Mouse (Mus musculus) neural tube, embryonic 15.5 days (tissue): ENCODE data around the gene Blcap. TPM values are rescaled to one million over a fixed set of nuclear protein-coding genes. Genes with fewer than 3 reads are reported as not detected.
"Not testable (repeated sequence)": the region's sequence is repeated elsewhere in the genome, so short reads cannot be mapped to it uniquely, and the experiment has no call there.

Experiments used
- ATAC-seq: fragments of 200-750 bp; cut with Nextera tagmentation; 2 replicates; pipeline ENCODE4 v1.8.0; 2017; ENCODE audit warnings: mild to moderate bottlenecking, moderate TSS enrichment, moderate library complexity; ENCODE audit not compliant: low FRiP score
- H3K27ac ChIP-seq: fragments of 300-500 bp; sonication (generic); replicated peaks from 2 replicates; pipeline ENCODE4 v1.5.1; 2015; ENCODE audit warnings: mild to moderate bottlenecking, inconsistent platforms
- H3K27me3 ChIP-seq: fragments of 300-500 bp; sonication (generic); replicated peaks from 2 replicates; pipeline ENCODE4 v1.6.1; 2015; ENCODE audit warnings: inconsistent platforms
- H3K36me3 ChIP-seq: fragments of 300-500 bp; sonication (generic); 2 replicates; pipeline ENCODE4 v1.6.1; 2015; ENCODE audit warnings: inconsistent platforms
- H3K4me1 ChIP-seq: fragments of 300-500 bp; sonication (generic); 2 replicates; pipeline ENCODE4 v1.6.1; 2015; ENCODE audit warnings: inconsistent platforms
- H3K4me2 ChIP-seq: fragments of 300-500 bp; sonication (generic); 2 replicates; pipeline ENCODE4 v1.6.1; 2015; ENCODE audit warnings: inconsistent platforms, mild to moderate bottlenecking, moderate library complexity
- H3K4me3 ChIP-seq: fragments of 300-500 bp; sonication (generic); replicated peaks from 2 replicates; pipeline ENCODE4 v1.5.1; 2015; ENCODE audit warnings: mild to moderate bottlenecking, inconsistent platforms
- H3K9ac ChIP-seq: fragments of 300-500 bp; sonication (generic); replicated peaks from 2 replicates; pipeline ENCODE4 v1.6.1; 2015; ENCODE audit warnings: mild to moderate bottlenecking, inconsistent platforms
- H3K9me3 ChIP-seq: fragments of 300-500 bp; sonication (generic); replicated peaks from 2 replicates; pipeline ENCODE4 v1.6.1; 2016; ENCODE audit warnings: inconsistent platforms
- WGBS: fragments of 180-500 bp; shearing (Covaris S2); methylation state at CpG from one replicate; pipeline ENCODE4 v1.1.7; 2015; ENCODE audit warnings: mixed read lengths; 5-methylcytosine and 5-hydroxymethylcytosine counted together
- polyA plus RNA-seq: library from polyadenylated mRNA; unstranded; fragments of >200 nt; fragmentation: Nextera tagmentation; extraction: Ambion mirVana; gene quantifications from 2 replicates; pipeline ENCODE4 v1.2.1, GENCODE M21; 2015

Blcap gene
- 201 and 225 TPM in 2 replicates for polyA plus RNA-seq

DNA sequence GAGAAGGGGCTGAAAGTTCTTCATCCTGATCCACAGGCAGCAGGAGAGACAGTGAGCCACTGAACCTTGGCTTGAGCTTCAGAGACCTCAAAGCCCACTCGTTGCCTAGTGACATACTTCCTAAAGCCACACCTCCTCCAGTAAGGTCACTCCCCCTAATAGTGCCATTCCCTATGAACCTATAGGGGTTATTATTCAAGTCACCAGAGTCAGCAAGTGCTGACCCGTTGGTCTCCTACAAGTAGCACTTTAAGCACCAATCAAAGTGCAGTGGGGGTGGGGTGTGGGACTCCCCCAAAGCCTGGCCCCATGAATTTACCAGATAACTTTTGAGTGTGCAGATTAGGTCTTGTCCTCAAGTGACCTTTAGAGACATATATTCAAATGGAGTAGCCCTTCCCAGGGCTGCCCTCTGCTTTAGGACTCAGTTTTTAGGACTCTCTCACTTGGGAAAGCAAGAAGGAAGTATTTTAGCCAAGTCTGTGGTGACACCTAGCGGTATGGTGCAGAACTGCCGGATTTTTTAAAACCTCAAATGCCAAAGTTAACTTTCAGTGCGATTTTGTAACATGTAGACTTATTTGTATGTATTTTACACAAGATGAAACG lies at the start of gene Blcap:
Gene Blcap (minus strand): TSS at position 51 of the 609 bp plus-strand sequence.
- no peak within 1 kb of the TSS for H3K27ac ChIP-seq
- no peak within 1 kb of the TSS for H3K4me3 ChIP-seq
- H3K9ac ChIP-seq = no peak within 1 kb of the TSS
- whole genome bisulfite sequencing = 6% methylated on average over 6 of the region's 6 CpGs
- peaks cover 10% of the 10 kb centered on the region for H3K4me1 ChIP-seq
- H3K36me3 ChIP-seq = no peaks in the 10 kb centered on the region
- no peaks in the 10 kb centered on the region for H3K27me3 ChIP-seq
- H3K9me3 ChIP-seq = no peaks in the 10 kb centered on the region
- peak; percentile 21; the same call in 1 of the 2 replicates for ATAC-seq
- H3K4me2 ChIP-seq = no peak within 1 kb of the TSS

- Histone ChIP-seq H3K4me2 (no peak overlapping the region), H3K9me3 (no peaks in the 10 kb centered on the region), H3K9ac (no peak overlapping the region), H3K36me3 (no peaks in the 10 kb centered on the region), H3K27me3 (no peaks in the 10 kb centered on the region), H3K27ac (no peak overlapping the region), H3K4me1 (peaks cover 7% of the 10 kb centered on the region), H3K4me3 (no peak overlapping the region)
- no peak for ATAC-seq
- WGBS = 84% methylated on average over 4 of the region's 4 CpGs
These were observed 47.3 kb upstream of the Blcap start for GRCm38 (mm10) chr2:157618393-157618792.

- ATAC-seq = no peak
- Histone ChIP-seq H3K9me3 (no peaks in the 10 kb centered on the region), H3K9ac (no peak overlapping the region), H3K27me3 (no peaks in the 10 kb centered on the region), H3K4me3 (no peak overlapping the region), H3K36me3 (no peaks in the 10 kb centered on the region), H3K4me2 (no peak overlapping the region), H3K27ac (no peak overlapping the region), H3K4me1 (peaks cover 7% of the 10 kb centered on the region)
- 15% methylated on average over 10 of the region's 11 CpGs for WGBS
These were observed 42.9 kb upstream of the Blcap start for GRCm38 (mm10) chr2:157613997-157614396.

DNA sequence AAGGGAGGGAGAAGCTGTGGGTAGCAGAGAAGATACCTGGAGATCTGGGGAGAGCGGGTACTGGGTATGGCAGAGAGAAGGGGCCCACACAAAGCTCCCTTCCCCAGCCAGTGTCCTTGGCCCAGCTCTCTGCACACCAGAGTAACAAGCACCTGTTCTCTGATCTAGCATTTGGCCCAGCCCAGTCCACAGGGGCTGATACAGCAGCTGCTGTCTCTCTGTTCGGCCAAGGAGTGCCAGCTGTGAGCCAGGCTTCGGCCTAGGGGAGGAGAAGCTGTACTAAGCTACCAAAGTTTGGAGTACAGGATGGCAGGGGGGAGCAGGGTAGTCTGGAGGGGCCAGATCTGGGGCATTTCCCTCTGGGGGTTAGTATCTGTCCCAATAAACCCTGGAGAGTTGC lies 40.7 kb upstream of the Blcap start:
- H3K9ac ChIP-seq = no peak overlapping the region
- 69% methylated on average over 3 of the region's 3 CpGs for WGBS
- H3K4me2 ChIP-seq = no peak overlapping the region
- H3K27me3 ChIP-seq = no peaks in the 10 kb centered on the region
- ATAC-seq = no peak
- no peak overlapping the region for H3K4me3 ChIP-seq
- H3K4me1 ChIP-seq = peaks cover 18% of the 10 kb centered on the region
- no peaks in the 10 kb centered on the region for H3K36me3 ChIP-seq
- no peaks in the 10 kb centered on the region for H3K9me3 ChIP-seq
- H3K27ac ChIP-seq = no peak overlapping the region

DNA sequence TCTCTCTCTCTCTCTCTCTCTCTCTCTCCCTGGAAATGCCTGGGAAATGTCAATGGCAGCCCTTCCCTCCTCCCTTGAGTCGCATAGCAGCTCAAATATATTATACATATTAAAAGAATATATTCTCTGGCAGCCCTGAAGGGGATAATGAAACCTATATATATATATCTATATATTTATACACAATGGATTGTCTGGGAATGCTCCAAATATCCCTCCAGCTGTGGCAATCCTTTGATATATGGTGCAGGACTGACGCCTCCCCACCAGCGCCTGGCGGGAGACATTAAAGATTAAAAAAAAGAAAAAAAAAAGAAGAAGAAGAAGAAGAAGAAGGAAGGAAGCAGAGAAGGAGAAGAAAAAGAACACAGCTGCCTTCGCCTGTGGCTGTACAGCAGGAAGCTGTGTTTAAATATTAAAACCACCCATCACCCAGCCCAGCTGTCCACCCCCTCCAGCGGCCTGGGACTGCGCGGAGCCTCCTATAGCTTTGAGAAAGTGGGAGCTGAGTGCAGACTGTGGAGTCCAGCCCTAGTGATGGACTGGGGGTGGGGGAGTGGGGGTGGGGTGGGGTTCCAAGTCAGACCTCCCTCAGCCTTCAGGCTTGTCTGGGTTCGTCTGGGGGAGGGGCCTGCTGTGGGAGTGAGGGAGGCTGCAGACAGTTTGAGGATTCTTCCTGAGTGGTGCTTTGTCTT lies 36.6 kb upstream of the Blcap start:
- no peak overlapping the region for H3K4me3 ChIP-seq
- H3K27me3 ChIP-seq = no peaks in the 10 kb centered on the region; the same call in 1 of the 2 replicates
- no peak overlapping the region for H3K9ac ChIP-seq
- peak overlapping the region; percentile 65 for H3K27ac ChIP-seq
- no peaks in the 10 kb centered on the region for H3K9me3 ChIP-seq
- no peaks in the 10 kb centered on the region for H3K36me3 ChIP-seq
- peak; percentile 64 for ATAC-seq
- WGBS = 37% methylated on average over 9 of the region's 9 CpGs
- H3K4me1 ChIP-seq = peaks cover 20% of the 10 kb centered on the region
- no peak overlapping the region for H3K4me2 ChIP-seq

GRCm38 (mm10) chr2:157605025-157605675 lies 34.1 kb upstream of the Blcap start:
- Histone ChIP-seq H3K27me3 (no peaks in the 10 kb centered on the region; the same call in 1 of the 2 replicates), H3K9ac (no peak overlapping the region), H3K36me3 (no peaks in the 10 kb centered on the region), H3K4me3 (no peak overlapping the region), H3K4me2 (no peak overlapping the region), H3K27ac (0 out of 2 replicates have a peak overlapping the region, but pooled peaks have one; percentile 1), H3K9me3 (no peaks in the 10 kb centered on the region), H3K4me1 (peaks cover 20% of the 10 kb centered on the region)
- peak; percentile 74; the same call in 1 of the 2 replicates for ATAC-seq
- WGBS = 7% methylated on average over 18 of the region's 18 CpGs

GRCm38 (mm10) chr2:157601435-157601839 lies 30.4 kb upstream of the Blcap start:
- H3K9me3 ChIP-seq = no peaks in the 10 kb centered on the region
- no peak overlapping the region for H3K27ac ChIP-seq
- WGBS = 78% methylated on average over 6 of the region's 6 CpGs
- no peak overlapping the region for H3K9ac ChIP-seq
- no peaks in the 10 kb centered on the region for H3K36me3 ChIP-seq
- peaks cover 6% of the 10 kb centered on the region for H3K4me1 ChIP-seq
- H3K27me3 ChIP-seq = no peaks in the 10 kb centered on the region; the same call in 1 of the 2 replicates
- no peak overlapping the region for H3K4me3 ChIP-seq
- H3K4me2 ChIP-seq = no peak overlapping the region
- ATAC-seq = no peak

DNA sequence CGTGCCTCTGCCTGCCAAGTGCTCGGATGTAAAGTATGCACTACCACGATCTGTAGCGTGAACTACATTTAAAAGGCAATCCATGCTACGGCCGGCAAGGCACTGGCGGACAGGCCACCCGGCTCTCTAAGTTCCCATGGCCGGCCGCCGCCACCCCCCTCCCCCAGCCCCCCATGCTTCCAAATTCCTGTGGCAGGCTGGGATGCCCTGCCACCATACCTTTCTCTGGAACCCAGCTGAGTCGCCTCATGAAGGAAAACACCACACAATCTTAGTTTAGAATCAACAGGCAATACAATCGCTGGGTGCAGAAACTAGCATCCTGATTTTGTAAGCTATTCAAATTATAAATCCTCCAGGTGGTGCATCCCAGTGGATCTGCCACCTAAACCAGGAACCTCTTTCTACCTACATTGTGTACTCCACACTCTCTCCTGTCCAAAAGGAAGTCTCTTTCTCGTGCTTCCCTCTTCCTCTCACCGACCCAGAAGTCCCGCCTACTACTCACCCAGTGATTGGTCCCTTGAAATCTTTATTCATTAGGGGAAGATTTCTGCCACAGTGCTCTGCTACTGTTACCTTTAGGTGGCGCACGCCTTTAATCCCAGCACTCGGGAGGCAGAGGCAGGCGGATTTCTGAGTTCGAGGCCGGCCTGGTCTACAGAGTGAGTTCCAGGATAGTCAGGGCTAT lies 25.9 kb upstream of the Blcap start:
- no peak for ATAC-seq
- Histone ChIP-seq H3K27me3 (no peaks in the 10 kb centered on the region), H3K27ac (no peak overlapping the region), H3K36me3 (no peaks in the 10 kb centered on the region), H3K9ac (no peak overlapping the region), H3K4me2 (0 out of 2 replicates have a peak overlapping the region, but pooled peaks have one; percentile 11), H3K4me3 (no peak overlapping the region), H3K9me3 (no peaks in the 10 kb centered on the region), H3K4me1 (no peaks in the 10 kb centered on the region)
- WGBS = 66% methylated on average over 22 of the region's 22 CpGs

- H3K4me1 ChIP-seq, H3K27ac ChIP-seq, H3K36me3 ChIP-seq, H3K9ac ChIP-seq, H3K27me3 ChIP-seq, H3K4me3 ChIP-seq, H3K4me2 ChIP-seq, H3K9me3 ChIP-seq, ATAC-seq: not testable (repeated sequence)
- 22% methylated on average over 7 of the region's 7 CpGs for WGBS
These were observed 14.3 kb upstream of the Blcap start for GRCm38 (mm10) chr2:157585351-157585750.

GRCm38 (mm10) chr2:157572786-157573185 lies 1.7 kb upstream of the Blcap start:
- Histone ChIP-seq H3K4me1 (no peaks in the 10 kb centered on the region), H3K9ac (no peak overlapping the region), H3K27ac (no peak overlapping the region), H3K4me3 (no peak overlapping the region), H3K4me2 (no peak overlapping the region), H3K9me3 (no peaks in the 10 kb centered on the region), H3K36me3 (no peaks in the 10 kb centered on the region), H3K27me3 (no peaks in the 10 kb centered on the region)
- 67% methylated on average over 2 of the region's 2 CpGs for WGBS
- no peak for ATAC-seq

GRCm38 (mm10) chr2:157569796-157570485 lies 1.1 kb downstream of the Blcap start:
- no peak for ATAC-seq
- 74% methylated on average over 9 of the region's 9 CpGs for WGBS
- no peak overlapping the region for H3K27ac ChIP-seq
- H3K4me2 ChIP-seq = no peak overlapping the region
- no peaks in the 10 kb centered on the region for H3K9me3 ChIP-seq
- no peaks in the 10 kb centered on the region for H3K36me3 ChIP-seq
- no peaks in the 10 kb centered on the region for H3K27me3 ChIP-seq
- H3K4me3 ChIP-seq = no peak overlapping the region
- H3K9ac ChIP-seq = no peak overlapping the region
- peaks cover 16% of the 10 kb centered on the region for H3K4me1 ChIP-seq
